Mouse (Mus musculus): ENCODE data around the gene Myo9b. TPM values are rescaled to one million over a fixed set of nuclear protein-coding genes. Genes with fewer than 3 reads are reported as not detected.
"Not testable (repeated sequence)": the region's sequence is repeated elsewhere in the genome, so short reads cannot be mapped to it uniquely, and the experiment has no call there.

Gene Myo9b
- total RNA-seq, 1 experiment = 36.1 TPM

DNA sequence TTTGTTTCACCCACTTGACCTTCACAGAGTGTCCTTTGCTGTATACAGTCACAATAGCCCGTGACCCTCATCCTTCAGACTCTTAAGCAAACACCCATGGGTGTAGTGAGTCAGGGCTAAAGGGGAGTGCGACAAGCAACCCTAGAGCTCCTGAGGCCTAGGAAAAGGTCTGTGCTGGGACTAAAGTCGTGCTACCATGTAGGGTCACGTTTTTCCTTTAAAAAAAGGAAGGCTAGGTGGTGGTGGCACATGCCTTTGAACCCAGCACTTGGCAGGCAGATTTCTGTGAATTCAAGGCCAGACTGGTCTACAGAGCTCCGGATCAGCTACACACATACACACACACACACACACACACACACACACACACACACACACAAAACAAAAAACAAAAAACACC is 884 bp upstream of the Myo9b start:
- in situ Hi-C loops (cut with MboI; ENCODE audit: low sequenced_read_pairs in 2 of 2, unreplicated experiment in 2 of 2) = no loop called here
- TF ChIP-seq CHD2 (IDR thresholded peaks at IDR 0.05; ENCODE audit: low read depth, low read length) = no peak
- no peak for TF ChIP-seq HCFC1 (IDR thresholded peaks at IDR 0.05; ENCODE audit: borderline replicate concordance, insufficient read depth, low read length)
- no peak for TF ChIP-seq MAFK (IDR thresholded peaks at IDR 0.05; ENCODE audit: insufficient read depth, low read depth, low read length)
- TF ChIP-seq ZNF384 (IDR thresholded peaks at IDR 0.05; ENCODE audit: low read depth, low read length) = no peak
- no peak for TF ChIP-seq ZC3H11A (IDR thresholded peaks at IDR 0.05; ENCODE audit: borderline replicate concordance, low read depth, low read length)
- peak overlapping the region; percentile 74 to 77 for H3K4me3 ChIP-seq (ENCODE audit: insufficient read depth in 1 of 2, low read depth in 1 of 2, low read length in 2 of 2, poor library complexity in 1 of 2, severe bottlenecking in 1 of 2)
- DNase-seq (ENCODE audit: low read depth, low spot score) = no peak
- no peaks in the 10 kb centered on the region for H3K9me3 ChIP-seq (ENCODE audit: control insufficient read depth, insufficient read depth, low read depth, low read length)
- no peak overlapping the region for H3K27ac ChIP-seq (ENCODE audit: insufficient read depth, low read depth, low read length, poor library complexity, severe bottlenecking)
- H3K4me1 ChIP-seq (ENCODE audit: control insufficient read depth in 2 of 2, insufficient read depth in 2 of 2, low read length in 2 of 2, poor library complexity in 1 of 2) = peaks cover 0 to 3% of the 10 kb centered on the region in 2 experiments; a peak in 2 of 4 replicates
- peak overlapping the region; percentile 82 for H3K9ac ChIP-seq (ENCODE audit: insufficient read depth, low read depth, low read length, poor library complexity, severe bottlenecking)
- peaks cover 3% of the 10 kb centered on the region; the same call in 1 of the 2 replicates for H3K36me3 ChIP-seq (ENCODE audit: control insufficient read depth, insufficient read depth, low read length, poor library complexity, severe bottlenecking)

DNA sequence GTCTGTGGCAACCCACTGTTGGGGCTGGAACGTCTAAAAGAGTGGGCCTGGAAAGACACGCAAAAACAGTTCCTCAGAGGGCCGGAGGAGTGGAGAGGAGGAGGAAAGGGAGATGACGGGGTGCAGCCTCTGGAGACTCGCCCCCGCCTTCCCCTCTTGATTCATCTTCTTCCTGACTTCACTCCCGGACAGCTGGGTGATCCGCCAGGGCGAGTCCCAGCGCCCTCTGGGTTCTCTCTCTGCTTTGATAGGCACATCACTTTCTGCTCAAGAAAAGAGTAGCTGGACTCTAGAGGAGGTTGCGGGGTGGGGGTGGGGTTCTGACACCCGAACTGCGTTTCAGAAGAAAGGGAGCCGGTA is 617 bp downstream of the Myo9b start:
- TF ChIP-seq ZC3H11A (IDR thresholded peaks at IDR 0.05; ENCODE audit: borderline replicate concordance, low read depth, low read length) = no peak
- no peak for TF ChIP-seq MAFK (IDR thresholded peaks at IDR 0.05; ENCODE audit: insufficient read depth, low read depth, low read length)
- TF ChIP-seq CHD2 (IDR thresholded peaks at IDR 0.05; ENCODE audit: low read depth, low read length) = no peak
- no peak for TF ChIP-seq ZNF384 (IDR thresholded peaks at IDR 0.05; ENCODE audit: low read depth, low read length)
- TF ChIP-seq HCFC1 (IDR thresholded peaks at IDR 0.05; ENCODE audit: borderline replicate concordance, insufficient read depth, low read length) = no peak
- Histone ChIP-seq H3K27ac (ENCODE audit: insufficient read depth, low read depth, low read length, poor library complexity, severe bottlenecking) (no peak overlapping the region), H3K36me3 (ENCODE audit: control insufficient read depth, insufficient read depth, low read length, poor library complexity, severe bottlenecking) (peaks cover 3% of the 10 kb centered on the region; the same call in 1 of the 2 replicates), H3K9me3 (ENCODE audit: control insufficient read depth, insufficient read depth, low read depth, low read length) (no peaks in the 10 kb centered on the region), H3K4me1 (ENCODE audit: control insufficient read depth in 2 of 2, insufficient read depth in 2 of 2, low read length in 2 of 2, poor library complexity in 1 of 2) (peaks cover 0 to 3% of the 10 kb centered on the region in 2 experiments; a peak in 2 of 4 replicates), H3K9ac (ENCODE audit: insufficient read depth, low read depth, low read length, poor library complexity, severe bottlenecking) (peak overlapping the region; percentile 92), H3K4me3 (ENCODE audit: insufficient read depth in 1 of 2, low read depth in 1 of 2, low read length in 2 of 2, poor library complexity in 1 of 2, severe bottlenecking in 1 of 2) (peak overlapping the region; percentile 77 to 96)
- DNase-seq (ENCODE audit: low read depth, low spot score) = no peak
- in situ Hi-C loops (cut with MboI; ENCODE audit: low sequenced_read_pairs in 2 of 2, unreplicated experiment in 2 of 2) = no loop called here

DNA sequence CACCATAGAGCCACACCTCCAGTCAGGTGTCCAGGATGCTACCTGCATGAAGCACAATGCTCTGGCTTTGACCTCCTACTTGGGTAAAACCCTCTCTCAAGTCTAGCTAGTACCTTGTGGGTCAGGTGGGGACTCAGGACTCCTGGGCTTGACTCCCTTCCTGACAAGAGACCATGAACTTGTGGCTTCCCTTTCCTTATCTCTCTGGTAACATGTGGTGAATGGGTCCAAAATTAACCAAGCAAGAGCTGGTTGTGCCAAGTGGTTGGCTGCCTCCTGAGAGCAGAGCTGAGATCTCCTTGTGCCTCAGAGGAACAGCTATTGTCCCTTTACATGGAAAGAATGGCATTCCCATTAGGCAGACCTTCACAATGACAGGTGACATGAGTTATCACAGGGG is 2.0 kb downstream of the Myo9b start:
- Histone ChIP-seq H3K4me3 (ENCODE audit: insufficient read depth in 1 of 2, low read depth in 1 of 2, low read length in 2 of 2, poor library complexity in 1 of 2, severe bottlenecking in 1 of 2) (no peak overlapping the region), H3K4me1 (ENCODE audit: control insufficient read depth in 2 of 2, insufficient read depth in 2 of 2, low read length in 2 of 2, poor library complexity in 1 of 2) (peaks cover 0 to 3% of the 10 kb centered on the region in 2 experiments; a peak in 1 of 4 replicates), H3K36me3 (ENCODE audit: control insufficient read depth, insufficient read depth, low read length, poor library complexity, severe bottlenecking) (peaks cover 3% of the 10 kb centered on the region; the same call in 1 of the 2 replicates), H3K27ac (ENCODE audit: insufficient read depth, low read depth, low read length, poor library complexity, severe bottlenecking) (no peak overlapping the region), H3K9me3 (ENCODE audit: control insufficient read depth, insufficient read depth, low read depth, low read length) (no peaks in the 10 kb centered on the region), H3K9ac (ENCODE audit: insufficient read depth, low read depth, low read length, poor library complexity, severe bottlenecking) (no peak overlapping the region)
- TF ChIP-seq CHD2 (IDR thresholded peaks at IDR 0.05; ENCODE audit: low read depth, low read length) = no peak
- in situ Hi-C loops (cut with MboI; ENCODE audit: low sequenced_read_pairs in 2 of 2, unreplicated experiment in 2 of 2) = no loop called here
- DNase-seq (ENCODE audit: low read depth, low spot score) = no peak

DNA sequence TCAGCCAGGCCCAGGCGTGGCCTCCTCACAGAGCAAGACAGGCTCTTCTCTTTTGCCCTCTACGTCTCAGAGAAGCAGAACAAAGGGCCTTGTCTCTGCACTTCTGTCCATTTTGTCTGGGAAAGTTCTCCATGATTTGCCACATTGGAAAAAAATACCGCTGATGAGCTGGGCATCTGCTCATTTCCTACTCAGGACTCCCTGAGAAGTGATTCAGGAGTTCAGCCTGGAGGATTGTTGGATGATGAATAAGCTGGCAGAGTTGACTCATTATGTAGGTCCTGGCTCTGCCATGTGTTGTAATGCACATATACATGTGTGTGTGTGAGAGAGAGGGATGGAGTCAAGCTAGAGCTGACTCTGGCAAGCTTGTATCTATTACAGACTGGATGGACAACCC is 3.7 kb downstream of the Myo9b start:
- in situ Hi-C loops (cut with MboI; ENCODE audit: low sequenced_read_pairs in 2 of 2, unreplicated experiment in 2 of 2) = no loop called here
- Histone ChIP-seq H3K27ac (ENCODE audit: insufficient read depth, low read depth, low read length, poor library complexity, severe bottlenecking) (no peak overlapping the region), H3K4me3 (ENCODE audit: insufficient read depth in 1 of 2, low read depth in 1 of 2, low read length in 2 of 2, poor library complexity in 1 of 2, severe bottlenecking in 1 of 2) (no peak overlapping the region), H3K9ac (ENCODE audit: insufficient read depth, low read depth, low read length, poor library complexity, severe bottlenecking) (no peak overlapping the region), H3K4me1 (ENCODE audit: control insufficient read depth in 2 of 2, insufficient read depth in 2 of 2, low read length in 2 of 2, poor library complexity in 1 of 2) (peaks cover 0 to 3% of the 10 kb centered on the region in 2 experiments; a peak in 1 of 4 replicates), H3K36me3 (ENCODE audit: control insufficient read depth, insufficient read depth, low read length, poor library complexity, severe bottlenecking) (peaks cover 3% of the 10 kb centered on the region; the same call in 1 of the 2 replicates), H3K9me3 (ENCODE audit: control insufficient read depth, insufficient read depth, low read depth, low read length) (no peaks in the 10 kb centered on the region)
- no peak for DNase-seq (ENCODE audit: low read depth, low spot score)
- TF ChIP-seq MAFK (IDR thresholded peaks at IDR 0.05; ENCODE audit: insufficient read depth, low read depth, low read length) (no peak), ZC3H11A (IDR thresholded peaks at IDR 0.05; ENCODE audit: borderline replicate concordance, low read depth, low read length) (no peak), HCFC1 (IDR thresholded peaks at IDR 0.05; ENCODE audit: borderline replicate concordance, insufficient read depth, low read length) (no peak), CHD2 (IDR thresholded peaks at IDR 0.05; ENCODE audit: low read depth, low read length) (no peak), ZNF384 (IDR thresholded peaks at IDR 0.05; ENCODE audit: low read depth, low read length) (no peak)

DNA sequence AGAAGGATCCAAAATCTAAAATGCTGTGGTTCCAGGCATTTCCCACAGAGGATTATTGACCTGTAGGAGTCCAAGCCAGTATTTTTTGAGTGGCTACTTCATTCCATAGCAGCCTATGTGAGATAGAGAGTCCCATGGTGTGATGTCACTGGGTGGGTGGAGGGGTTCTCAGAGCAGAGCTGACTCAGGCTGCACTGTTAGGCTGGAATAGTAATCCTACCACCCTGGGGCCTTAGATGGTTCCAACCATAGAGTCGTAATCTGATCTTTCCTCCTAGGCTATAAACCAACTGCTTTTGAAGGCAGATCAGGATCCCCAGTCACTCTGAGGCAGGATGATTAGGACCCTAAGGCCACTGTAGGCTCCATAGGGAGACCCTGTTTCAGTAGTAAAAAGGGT is 6.9 kb downstream of the Myo9b start:
- H3K4me1 ChIP-seq (ENCODE audit: control insufficient read depth in 2 of 2, insufficient read depth in 2 of 2, low read length in 2 of 2, poor library complexity in 1 of 2); H3K4me3 ChIP-seq (ENCODE audit: insufficient read depth in 1 of 2, low read depth in 1 of 2, low read length in 2 of 2, poor library complexity in 1 of 2, severe bottlenecking in 1 of 2); H3K36me3 ChIP-seq (ENCODE audit: control insufficient read depth, insufficient read depth, low read length, poor library complexity, severe bottlenecking); H3K9me3 ChIP-seq (ENCODE audit: control insufficient read depth, insufficient read depth, low read depth, low read length); H3K9ac ChIP-seq (ENCODE audit: insufficient read depth, low read depth, low read length, poor library complexity, severe bottlenecking); DNase-seq (ENCODE audit: low read depth, low spot score); in situ Hi-C loops (cut with MboI; ENCODE audit: low sequenced_read_pairs in 2 of 2, unreplicated experiment in 2 of 2); H3K27ac ChIP-seq (ENCODE audit: insufficient read depth, low read depth, low read length, poor library complexity, severe bottlenecking): not testable (repeated sequence)

DNA sequence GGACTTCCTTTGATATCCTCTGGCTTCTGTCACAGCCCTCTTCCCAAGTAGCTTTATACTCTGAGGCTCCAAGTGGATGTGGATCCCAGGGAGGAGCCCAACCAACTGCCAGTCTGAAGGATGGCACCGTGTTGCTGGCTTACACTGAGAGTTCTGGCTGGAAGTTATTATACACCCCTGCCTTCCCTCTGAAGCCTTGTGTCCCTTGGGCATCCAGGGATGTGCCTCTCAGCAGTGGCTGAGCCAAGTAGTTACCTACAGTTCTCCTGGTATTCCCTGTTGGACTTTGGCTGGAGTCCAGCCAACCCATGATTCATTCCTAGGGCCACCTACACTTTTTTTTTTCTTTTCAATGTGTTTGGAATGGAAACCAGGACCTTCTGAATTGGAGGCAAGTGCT is 9.2 kb downstream of the Myo9b start:
- DNase-seq (ENCODE audit: low read depth, low spot score); H3K36me3 ChIP-seq (ENCODE audit: control insufficient read depth, insufficient read depth, low read length, poor library complexity, severe bottlenecking); in situ Hi-C loops (cut with MboI; ENCODE audit: low sequenced_read_pairs in 2 of 2, unreplicated experiment in 2 of 2); H3K4me1 ChIP-seq (ENCODE audit: control insufficient read depth in 2 of 2, insufficient read depth in 2 of 2, low read length in 2 of 2, poor library complexity in 1 of 2); H3K27ac ChIP-seq (ENCODE audit: insufficient read depth, low read depth, low read length, poor library complexity, severe bottlenecking); H3K9me3 ChIP-seq (ENCODE audit: control insufficient read depth, insufficient read depth, low read depth, low read length); H3K4me3 ChIP-seq (ENCODE audit: insufficient read depth in 1 of 2, low read depth in 1 of 2, low read length in 2 of 2, poor library complexity in 1 of 2, severe bottlenecking in 1 of 2); H3K9ac ChIP-seq (ENCODE audit: insufficient read depth, low read depth, low read length, poor library complexity, severe bottlenecking): not testable (repeated sequence)
